Mouse (Mus musculus) liver, postnatal 0 days (tissue): ENCODE data around the gene Hivep3. TPM values are rescaled to one million over a fixed set of nuclear protein-coding genes. Genes with fewer than 3 reads are reported as not detected.

Experiments
- ATAC-seq: fragments of 200-750 bp; cut with Nextera tagmentation; 2 replicates; pipeline ENCODE4 v1.8.0; 2017; ENCODE audit warnings: mild to moderate bottlenecking, moderate library complexity
- DNase-seq: peaks from one replicate; pipeline ENCODE4 v3.0.0-alpha.2; 2016
- H3K27ac ChIP-seq: fragments of 300-500 bp; sonication (generic); 2 replicates; pipeline ENCODE4 v1.5.1; 2014; ENCODE audit warnings: antibody characterized with exemption, moderate library complexity, mild to moderate bottlenecking, low read depth
- H3K27me3 ChIP-seq: fragments of 300-500 bp; sonication (generic); 2 replicates; pipeline ENCODE4 v1.6.1; 2014; ENCODE audit warnings: low read length, control low read depth, mixed read lengths; ENCODE audit not compliant: insufficient read depth
- H3K36me3 ChIP-seq: fragments of 300-500 bp; sonication (generic); replicated peaks from 2 replicates; pipeline ENCODE4 v1.6.1; 2014; ENCODE audit warnings: mild to moderate bottlenecking, control low read depth, low read length, moderate library complexity, mixed read lengths; ENCODE audit not compliant: insufficient read depth
- H3K4me1 ChIP-seq: fragments of 300-500 bp; sonication (generic); 2 replicates; pipeline ENCODE4 v1.6.1; 2014; ENCODE audit warnings: antibody characterized with exemption, mild to moderate bottlenecking, control low read depth; ENCODE audit not compliant: insufficient read depth
- H3K4me2 ChIP-seq: fragments of 300-500 bp; sonication (generic); 2 replicates; pipeline ENCODE4 v1.6.1; 2014; ENCODE audit warnings: low read depth, mild to moderate bottlenecking, low read length, moderate library complexity, mixed read lengths
- H3K4me3 ChIP-seq: fragments of 300-500 bp; sonication (generic); 2 replicates; pipeline ENCODE4 v1.5.1; 2014; ENCODE audit warnings: low read depth, low read length
- H3K9ac ChIP-seq: fragments of 300-500 bp; sonication (generic); replicated peaks from 2 replicates; pipeline ENCODE4 v1.6.1; 2014; ENCODE audit warnings: mild to moderate bottlenecking, moderate library complexity
- H3K9me3 ChIP-seq: fragments of 300-500 bp; sonication (generic); 2 replicates; pipeline ENCODE4 v1.6.1; 2016; ENCODE audit warnings: mild to moderate bottlenecking, control low read depth, low read length, mixed read lengths
- CTCF ChIP-seq: sonication (generic); IDR thresholded peaks from 2 replicates; pipeline ENCODE4 v1.5.1; 2016; ENCODE audit warnings: antibody characterized with exemption, low read depth
- EP300 ChIP-seq: IDR thresholded peaks from 2 replicates; pipeline ENCODE4 v1.6.1; 2016; ENCODE audit warnings: antibody characterized with exemption, low read depth, mild to moderate bottlenecking
- WGBS: fragments of 180-500 bp; shearing (Covaris S2); extraction: QIAGEN DNeasy Blood & Tissue Kit; methylation state at CpG from one replicate; pipeline ENCODE4 v1.1.7; 2014; ENCODE audit not compliant: insufficient replicate concordance; 5-methylcytosine and 5-hydroxymethylcytosine counted together
- polyA plus RNA-seq: library from polyadenylated mRNA; unstranded; fragments of >200 nt; fragmentation: Nextera tagmentation; extraction: Ambion mirVana; gene quantifications from 2 replicates; pipeline ENCODE4 v1.2.1, GENCODE M21; 2015

The Hivep3 gene
- polyA plus RNA-seq, 1 experiment from 2014 or later = 3.8 TPM

GRCm38 (mm10) chr4:119957970-119958369 is 224.4 kb downstream of the Hivep3 start:
- WGBS = 79% methylated on average over 2 of the region's 2 CpGs
- H3K36me3 ChIP-seq = no peaks in the 10 kb centered on the region
- ATAC-seq = no peak
- H3K4me1 ChIP-seq = peaks cover 11% of the 10 kb centered on the region
- H3K27ac ChIP-seq = no peak overlapping the region
- no peaks in the 10 kb centered on the region for H3K27me3 ChIP-seq
- H3K9ac ChIP-seq = no peak overlapping the region
- H3K4me2 ChIP-seq = no peak overlapping the region
- no peaks in the 10 kb centered on the region for H3K9me3 ChIP-seq
- H3K4me3 ChIP-seq = no peak overlapping the region
- no peak for DNase-seq
- no peak for TF ChIP-seq EP300
- no peak for TF ChIP-seq CTCF

GRCm38 (mm10) chr4:119959293-119959692 is 225.7 kb downstream of the Hivep3 start:
- TF ChIP-seq EP300 (no peak), CTCF (no peak)
- Histone ChIP-seq H3K36me3 (no peaks in the 10 kb centered on the region), H3K4me3 (no peak overlapping the region), H3K27me3 (no peaks in the 10 kb centered on the region), H3K9me3 (no peaks in the 10 kb centered on the region), H3K4me2 (no peak overlapping the region), H3K4me1 (peaks cover 11% of the 10 kb centered on the region), H3K9ac (no peak overlapping the region), H3K27ac (no peak overlapping the region)
- WGBS = 28% methylated on average over 7 of the region's 7 CpGs
- ATAC-seq (peak; percentile 41), DNase-seq (peak; percentile 50)

GRCm38 (mm10) chr4:119959873-119960272 is 226.3 kb downstream of the Hivep3 start:
- no peak for ATAC-seq
- Histone ChIP-seq H3K4me2 (no peak overlapping the region), H3K9ac (no peak overlapping the region), H3K4me1 (peaks cover 15% of the 10 kb centered on the region), H3K4me3 (no peak overlapping the region), H3K27me3 (no peaks in the 10 kb centered on the region), H3K27ac (no peak overlapping the region), H3K36me3 (no peaks in the 10 kb centered on the region), H3K9me3 (no peaks in the 10 kb centered on the region)
- WGBS = 64% methylated on average over 1 of the region's 1 CpGs
- no peak for DNase-seq
- TF ChIP-seq EP300 (no peak), CTCF (no peak)

GRCm38 (mm10) chr4:119960523-119960922 is 226.9 kb downstream of the Hivep3 start:
- Histone ChIP-seq H3K27ac (no peak overlapping the region), H3K4me2 (no peak overlapping the region), H3K36me3 (no peaks in the 10 kb centered on the region)

DNA sequence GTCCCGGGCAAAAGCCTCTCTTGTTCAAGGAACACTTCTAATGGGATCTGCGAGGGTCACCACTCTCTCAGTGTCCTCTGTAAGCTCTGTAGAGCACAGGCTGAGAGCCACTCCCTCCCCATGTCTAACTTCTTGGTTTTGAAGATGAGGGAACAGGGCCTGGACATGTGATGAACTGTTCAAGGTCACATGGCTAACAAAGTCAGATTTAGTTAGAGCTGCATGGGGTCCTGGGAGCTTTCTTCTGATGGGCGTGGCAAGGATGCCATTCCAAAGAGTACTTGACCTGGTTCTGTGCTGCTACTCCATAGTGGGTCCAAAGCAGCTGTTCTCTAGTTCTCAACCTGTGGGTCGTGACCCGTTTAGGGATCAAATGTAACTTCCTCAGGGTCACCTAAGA is 227.6 kb downstream of the Hivep3 start:
- no peak overlapping the region for H3K4me3 ChIP-seq
- no peak overlapping the region for H3K4me2 ChIP-seq
- no peaks in the 10 kb centered on the region for H3K27me3 ChIP-seq
- no peaks in the 10 kb centered on the region for H3K36me3 ChIP-seq
- H3K27ac ChIP-seq = no peak overlapping the region
- ATAC-seq (no peak), DNase-seq (no peak)
- H3K9me3 ChIP-seq = no peaks in the 10 kb centered on the region
- H3K9ac ChIP-seq = no peak overlapping the region
- peaks cover 25% of the 10 kb centered on the region for H3K4me1 ChIP-seq
- 77% methylated on average over 5 of the region's 5 CpGs for WGBS
- TF ChIP-seq CTCF (no peak), EP300 (no peak)

More at GRCm38 (mm10) chr4:119960523-119960922, 226.9 kb downstream of the Hivep3 start:
- DNase-seq = no peak
- no peak overlapping the region for H3K9ac ChIP-seq
- no peak for ATAC-seq
- WGBS = 84% methylated on average over 6 of the region's 6 CpGs
- no peaks in the 10 kb centered on the region for H3K9me3 ChIP-seq
- TF ChIP-seq EP300 = no peak
- no peak for TF ChIP-seq CTCF
- H3K27me3 ChIP-seq = no peaks in the 10 kb centered on the region
- peaks cover 21% of the 10 kb centered on the region for H3K4me1 ChIP-seq
- H3K4me3 ChIP-seq = no peak overlapping the region

DNA sequence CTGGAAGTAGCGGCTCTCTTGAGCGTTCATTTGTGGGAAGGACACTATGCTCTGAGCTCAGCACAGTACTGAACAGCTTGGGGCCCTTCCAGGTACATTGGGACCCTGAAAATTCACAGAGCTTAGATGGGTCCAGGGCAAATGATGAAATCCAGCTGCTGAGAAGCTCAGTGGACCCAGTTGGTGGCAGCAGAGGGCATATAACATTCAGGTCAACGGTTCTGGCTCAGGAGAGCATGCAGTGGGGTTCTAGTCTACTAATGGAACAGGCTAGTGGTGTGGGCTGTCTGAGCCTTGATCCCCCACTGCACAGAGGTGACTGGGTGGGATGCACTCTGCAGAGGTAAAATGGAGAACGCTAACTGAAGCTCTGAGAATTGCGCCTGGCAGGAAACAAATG is 228.5 kb downstream of the Hivep3 start:
- ATAC-seq (no peak), DNase-seq (no peak)
- no peaks in the 10 kb centered on the region for H3K27me3 ChIP-seq
- TF ChIP-seq EP300 (no peak), CTCF (peak; percentile 45)
- no peak overlapping the region for H3K27ac ChIP-seq
- H3K9ac ChIP-seq = no peak overlapping the region
- no peaks in the 10 kb centered on the region for H3K36me3 ChIP-seq
- no peaks in the 10 kb centered on the region for H3K9me3 ChIP-seq
- no peak overlapping the region for H3K4me2 ChIP-seq
- WGBS = 58% methylated on average over 5 of the region's 5 CpGs
- peaks cover 25% of the 10 kb centered on the region for H3K4me1 ChIP-seq
- H3K4me3 ChIP-seq = no peak overlapping the region
